Mouse (Mus musculus) cerebellum, adult 8-10 months (tissue): ENCODE measurements around the gene Rdm1.

Source experiments
- DNase-seq: peaks from one replicate; pipeline ENCODE4 v3.0.0; 2022

Gene Rdm1

GRCm38 (mm10) chr11:101681968-101682367 is 55.0 kb downstream of the Rdm1 start:
- DNase-seq = no peak

DNA sequence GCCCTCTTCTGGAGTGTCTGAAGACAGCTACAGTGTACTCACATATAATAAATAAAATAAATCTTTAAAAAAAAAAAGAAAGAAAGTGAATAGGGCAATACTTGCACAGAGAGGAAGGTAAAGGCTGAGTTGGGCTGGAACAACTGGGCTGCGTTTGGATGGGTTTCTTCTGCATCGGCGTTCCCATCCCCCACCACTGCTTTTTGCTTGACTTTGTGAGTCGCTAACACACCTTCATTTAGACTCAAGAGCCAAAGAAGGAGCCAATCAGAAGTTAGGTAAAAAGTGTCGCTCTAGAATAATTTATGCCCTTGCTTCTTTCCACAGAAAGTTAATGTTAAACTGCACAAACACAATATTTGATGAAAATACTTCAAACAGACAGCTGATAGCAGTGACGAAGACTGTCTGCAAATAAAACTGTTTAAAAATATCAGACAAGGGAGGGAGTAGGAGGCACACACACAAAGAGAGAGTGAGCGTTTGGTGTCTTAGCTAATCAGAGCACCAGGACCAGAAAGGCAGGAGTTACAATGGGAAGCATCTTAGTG is 55.5 kb downstream of the Rdm1 start:
- no peak for DNase-seq
